Comparison of ENCODE assay signal across 9 mouse cellular contexts in the genomic region with DNA sequence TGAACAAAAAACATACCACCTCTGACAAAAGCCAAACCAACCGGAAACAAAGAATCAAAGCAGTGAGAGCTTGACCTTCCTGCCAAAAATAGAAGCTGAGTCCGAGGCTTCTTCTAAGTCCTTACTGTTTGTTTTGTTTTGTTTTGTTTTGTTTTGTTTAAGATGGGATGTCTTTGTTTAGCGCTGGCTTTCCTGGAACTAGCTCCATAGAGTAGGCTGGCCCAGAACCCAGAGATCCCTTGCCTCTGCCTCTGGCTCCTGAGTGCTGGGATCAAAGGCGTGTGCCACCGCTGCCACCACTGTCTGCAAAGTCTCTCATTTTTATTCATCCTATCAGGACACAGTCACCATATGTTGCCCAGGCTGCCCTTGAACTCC. TPM values are rescaled to one million over a fixed set of nuclear protein-coding genes. Genes with fewer than 3 reads are reported as not detected.
DNase-seq lines count a peak whose midpoint lies in the region; TF ChIP-seq lines count a peak whose summit lies in the region.
"Had no signal": no experiment of that assay in that cellular context is flagged by ENCODE, and none has a peak within 500 bp of the region (broad histone marks: within the 10 kb centered on the region; RNA-seq: fewer than 3 reads in every experiment).

No protein-coding gene starts in this region.

- peaks cover 28% of the 10 kb centered on the region for H3K4me1 ChIP-seq in cerebellum, adult 2 months (ENCODE audit: control insufficient read depth, insufficient read depth, low read length)
- peaks cover 19% of the 10 kb centered on the region for H3K4me1 ChIP-seq in kidney, adult 2 months (ENCODE audit: control insufficient read depth, insufficient read depth, low read length)
- H3K4me1 ChIP-seq in spleen, adult 2 months (ENCODE audit: control insufficient read depth, insufficient read depth, insufficient read length) = peaks cover 17% of the 10 kb centered on the region; the same call in 1 of the 2 replicates
- H3K4me1 ChIP-seq in olfactory bulb, adult 2 months (ENCODE audit: control insufficient read depth, insufficient read depth, low read length) = peaks cover 38% of the 10 kb centered on the region

- no peaks in the 10 kb centered on the region for H3K27me3 ChIP-seq in cerebellum, adult 2 months (ENCODE audit: control insufficient read depth, insufficient read depth, low read length)
- no peaks in the 10 kb centered on the region for H3K27me3 ChIP-seq in kidney, adult 2 months (replicated peaks; ENCODE audit: control insufficient read depth, insufficient read depth, low read length)
- no peaks in the 10 kb centered on the region for H3K27me3 ChIP-seq in spleen, adult 2 months (ENCODE audit: control insufficient read depth, insufficient read depth, low read length)
- H3K27me3 ChIP-seq: embryonic facial prominence, embryonic 12.5 days had no signal

- no peak overlapping the region for H3K4me3 ChIP-seq in cerebellum, adult 2 months (replicated peaks; ENCODE audit: insufficient read depth, low read depth, low read length)
- H3K4me3 ChIP-seq in kidney, adult 2 months (ENCODE audit: insufficient read depth, low read depth, low read length) = no peak overlapping the region
- no peak overlapping the region for H3K4me3 ChIP-seq in spleen, adult 2 months (ENCODE audit: extremely low read depth, insufficient read depth, insufficient read length)
- no peak overlapping the region for H3K4me3 ChIP-seq in olfactory bulb, adult 2 months (ENCODE audit: insufficient read depth, low read depth, low read length)
- H3K4me3 ChIP-seq: embryonic facial prominence, embryonic 12.5 days had no signal

- TF ChIP-seq POLR2A in cerebellum, adult 2 months (IDR thresholded peaks at IDR 0.05; ENCODE audit: borderline replicate concordance, insufficient read depth, low read length) = no peak
- no peak for TF ChIP-seq POLR2A in kidney, adult 2 months (IDR thresholded peaks at IDR 0.05; ENCODE audit: low read depth, low read length)
- no peak for TF ChIP-seq POLR2A in spleen, adult 2 months (IDR thresholded peaks at IDR 0.05; ENCODE audit: low read depth, low read length)
- no peak for TF ChIP-seq POLR2A in olfactory bulb, adult 2 months (IDR thresholded peaks at IDR 0.05; ENCODE audit: insufficient read depth, low read depth, low read length)

- 78% methylated on average over 5 of the region's 5 CpGs for WGBS in cerebellum, adult 2 months
- 66% methylated on average over 5 of the region's 5 CpGs for WGBS in kidney, adult 2 months
- 42% methylated on average over 5 of the region's 5 CpGs for whole genome bisulfite sequencing in spleen, adult 2 months
- WGBS in olfactory bulb, adult 2 months = 70% methylated on average over 5 of the region's 5 CpGs

- no peak for DNase-seq in cerebellum, adult 2 months
- DNase-seq in cerebellum, postnatal 4 days (ENCODE audit: low spot score in 2 of 2) = no peak
- DNase-seq in kidney, adult 2 months = no peak
- DNase-seq in kidney, adult 11 months = no peak
- DNase-seq in spleen, adult 2 months (ENCODE audit: low read depth in 1 of 2, low spot score in 2 of 2) = no peak
- no peak for DNase-seq in spleen, adult 12 weeks (ENCODE audit: low spot score)
- DNase-seq in thymus, postnatal 36 days = no peak

- H3K27ac ChIP-seq in cerebellum, adult 2 months (ENCODE audit: insufficient read depth, low read length) = peak overlapping the region; percentile 97
- H3K27ac ChIP-seq in kidney, adult 2 months (ENCODE audit: insufficient read depth, low read depth, low read length) = 0 out of 2 replicates have a peak overlapping the region, but pooled peaks have one; percentile 3
- H3K27ac ChIP-seq in spleen, adult 2 months (ENCODE audit: insufficient read depth, low read length) = peak overlapping the region; percentile 84
- H3K27ac ChIP-seq in olfactory bulb, adult 2 months (ENCODE audit: insufficient read depth, low read depth, low read length) = peak overlapping the region; percentile 36; the same call in 1 of the 2 replicates
- H3K27ac ChIP-seq: embryonic facial prominence, embryonic 12.5 days had no signal

- no peaks in the 10 kb centered on the region for H3K36me3 ChIP-seq in kidney, adult 2 months (ENCODE audit: control insufficient read depth, insufficient read depth, low read length)
- H3K36me3 ChIP-seq in spleen, adult 2 months (ENCODE audit: control insufficient read depth, insufficient read depth, low read length) = no peaks in the 10 kb centered on the region
- H3K36me3 ChIP-seq: embryonic facial prominence, embryonic 12.5 days had no signal

- no peak for TF ChIP-seq CTCF in cerebellum, adult 2 months (IDR thresholded peaks at IDR 0.05; ENCODE audit: borderline replicate concordance, insufficient read depth, low read depth, low read length)
- TF ChIP-seq CTCF in kidney, adult 2 months (conservative IDR thresholded peaks at IDR 0.05; ENCODE audit: insufficient read depth, insufficient read length, low read depth, low read length) = no peak
- TF ChIP-seq CTCF in spleen, adult 2 months (IDR thresholded peaks at IDR 0.05; ENCODE audit: extremely low read depth, insufficient read depth, insufficient read length, insufficient replicate concordance) = no peak
- TF ChIP-seq CTCF in olfactory bulb, adult 2 months (IDR thresholded peaks at IDR 0.05; ENCODE audit: insufficient read depth, low read depth, low read length) = no peak

RNA-seq across cellular contexts. Expression of a gene that starts 1.0 kb away (rescaled TPM):
- 86.0 and 99.2 TPM in 2 replicates for polyA plus RNA-seq in cerebellum, adult 2 months (2012; rRNA removed)
- 58.7 and 74.3 TPM in 2 replicates for polyA plus RNA-seq in kidney, adult 2 months (2012; rRNA removed)
- 29.4 and 36.2 TPM in 2 replicates for polyA plus RNA-seq in spleen, adult 2 months (2012; rRNA removed)
- polyA plus RNA-seq in olfactory bulb, adult 2 months (2012; ENCODE audit: insufficient read depth, insufficient read length, low replicate concordance, missing spikeins) = not detected in 2 replicates

RNA-seq across cellular contexts. Expression of a gene that starts 15.3 kb away (rescaled TPM):
- polyA plus RNA-seq in cerebellum, adult 2 months (2012; rRNA removed) = 0.24 and 0.65 TPM in 2 replicates
- 0.07 and 0.09 TPM in 2 replicates for polyA plus RNA-seq in kidney, adult 2 months (2012; rRNA removed)
- 0.39 and 0.80 TPM in 2 replicates for polyA plus RNA-seq in spleen, adult 2 months (2012; rRNA removed)
- not detected in 2 replicates for polyA plus RNA-seq in olfactory bulb, adult 2 months (2012; ENCODE audit: insufficient read depth, insufficient read length, low replicate concordance, missing spikeins)

RNA-seq across cellular contexts. Expression of a gene that starts 27.4 kb away (rescaled TPM):
- polyA plus RNA-seq in cerebellum, adult 2 months (2012; rRNA removed) = 361 and 454 TPM in 2 replicates
- 9.8 and 24.9 TPM in 2 replicates for polyA plus RNA-seq in kidney, adult 2 months (2012; rRNA removed)
- polyA plus RNA-seq in spleen, adult 2 months (2012; rRNA removed) = 13.8 and 17.1 TPM in 2 replicates
- polyA plus RNA-seq in olfactory bulb, adult 2 months (2012; ENCODE audit: insufficient read depth, insufficient read length, low replicate concordance, missing spikeins) = 402 and 593 TPM in 2 replicates

RNA-seq across cellular contexts. Expression of a gene that starts 39.7 kb away (rescaled TPM):
- polyA plus RNA-seq in cerebellum, adult 2 months (2012; rRNA removed) = 146 and 148 TPM in 2 replicates
- polyA plus RNA-seq in kidney, adult 2 months (2012; rRNA removed) = 133 and 149 TPM in 2 replicates
- 37.4 and 55.2 TPM in 2 replicates for polyA plus RNA-seq in spleen, adult 2 months (2012; rRNA removed)
- not detected in 2 replicates for polyA plus RNA-seq in olfactory bulb, adult 2 months (2012; ENCODE audit: insufficient read depth, insufficient read length, low replicate concordance, missing spikeins)

RNA-seq across cellular contexts. Expression of a gene that starts 56.4 kb away (rescaled TPM):
- polyA plus RNA-seq in cerebellum, adult 2 months (2012; rRNA removed) = 37.8 and 43.1 TPM in 2 replicates
- polyA plus RNA-seq in kidney, adult 2 months (2012; rRNA removed) = 9.8 and 10.2 TPM in 2 replicates
- 8.0 and 8.3 TPM in 2 replicates for polyA plus RNA-seq in spleen, adult 2 months (2012; rRNA removed)
- not detected in 2 replicates for polyA plus RNA-seq in olfactory bulb, adult 2 months (2012; ENCODE audit: insufficient read depth, insufficient read length, low replicate concordance, missing spikeins)

Comparison
In these comparisons a context has a peak if more than half of its experiments do, and no peak if none do; other contexts are left out.
1. H3K27ac ChIP-seq: peak in every context shown above with its lines; median percentile 97 in cerebellum, adult 2 months; 84 in spleen, adult 2 months; 36 in olfactory bulb, adult 2 months; 3 in kidney, adult 2 months.
2. RNA of a gene that starts 1.0 kb away (polyA plus RNA-seq): 86.0 to 99.2 TPM in cerebellum, adult 2 months, 58.7 to 74.3 TPM in kidney, adult 2 months and 29.4 to 36.2 TPM in spleen, adult 2 months; not detected in olfactory bulb, adult 2 months; every median in the first group is over 10 times any median in the second.
3. RNA of a gene that starts 27.4 kb away (polyA plus RNA-seq): 361 to 454 TPM in cerebellum, adult 2 months and 402 to 593 TPM in olfactory bulb, adult 2 months; 9.8 to 24.9 TPM in kidney, adult 2 months and 13.8 to 17.1 TPM in spleen, adult 2 months; every median in the first group is over 10 times any median in the second.